Mouse (Mus musculus): ENCODE data around the gene Ubtf.
A peak's percentile ranks its signal among the peaks of the same experiment; 100 is the strongest.

Ubtf gene

GRCm38 (mm10) chr11:102317901-102318575, 1.5 kb downstream of the Ubtf start:
- peak; percentile 65 for DNase-seq (ENCODE audit: low read depth, low spot score)

GRCm38 (mm10) chr11:102317298-102317900, 2.1 kb downstream of the Ubtf start:
- peak; percentile 50 for DNase-seq (ENCODE audit: low read depth, low spot score)

GRCm38 (mm10) chr11:102316572-102317297, 2.8 kb downstream of the Ubtf start:
- DNase-seq (ENCODE audit: low read depth, low spot score) = peak; percentile 90

GRCm38 (mm10) chr11:102315690-102316571, 3.6 kb downstream of the Ubtf start:
- peak; percentile 54 for DNase-seq (ENCODE audit: low read depth, low spot score)

- DNase-seq (ENCODE audit: low read depth, low spot score) = no peak
These were observed 5.2 kb downstream of the Ubtf start for GRCm38 (mm10) chr11:102314321-102314720.

- DNase-seq (ENCODE audit: low read depth, low spot score) = no peak
These were observed 7.0 kb downstream of the Ubtf start for GRCm38 (mm10) chr11:102312586-102312985.

GRCm38 (mm10) chr11:102311966-102312365, 7.6 kb downstream of the Ubtf start:
- DNase-seq (ENCODE audit: low read depth, low spot score) = no peak

- DNase-seq (ENCODE audit: low read depth, low spot score) = peak; percentile 69
These were observed 8.5 kb downstream of the Ubtf start for GRCm38 (mm10) chr11:102310768-102311695.

GRCm38 (mm10) chr11:102309821-102310617, 9.5 kb downstream of the Ubtf start:
- DNase-seq (ENCODE audit: low read depth, low spot score) = no peak

- DNase-seq (ENCODE audit: low read depth, low spot score) = peak; percentile 93
These were observed 10.6 kb downstream of the Ubtf start for GRCm38 (mm10) chr11:102308979-102309378.

- DNase-seq (ENCODE audit: low read depth, low spot score) = no peak
These were observed 11.4 kb downstream of the Ubtf start for GRCm38 (mm10) chr11:102308104-102308503.

- DNase-seq (ENCODE audit: low read depth, low spot score) = no peak
These were observed 14.2 kb downstream of the Ubtf start for GRCm38 (mm10) chr11:102305359-102305758.

- DNase-seq (ENCODE audit: low read depth, low spot score) = peak; percentile 59
These were observed 15.4 kb downstream of the Ubtf start for GRCm38 (mm10) chr11:102304141-102304540.

GRCm38 (mm10) chr11:102299839-102300238, 19.7 kb downstream of the Ubtf start:
- DNase-seq (ENCODE audit: low read depth, low spot score) = peak; percentile 95

GRCm38 (mm10) chr11:102297577-102298556, 21.7 kb downstream of the Ubtf start:
- DNase-seq (ENCODE audit: low read depth, low spot score) = peak; percentile 64

- peak; percentile 99 for DNase-seq (ENCODE audit: low read depth, low spot score)
These were observed 22.8 kb downstream of the Ubtf start, which contains the start of gene Atxn7l3 for GRCm38 (mm10) chr11:102296491-102297472. Gene Atxn7l3, minus strand, starts transcription at chr11:102296631.
